Mouse (Mus musculus) embryonic fibroblast, embryonic 13.5 days (primary cell): Measurements from ENCODE around the gene Irf3.

Experiments used
- CTCF ChIP-seq: IDR thresholded peaks from 2 replicates; pipeline ENCODE4 v1.5.1; 2011; ENCODE audit warnings: mild to moderate bottlenecking, control low read depth, low read length, moderate library complexity, borderline replicate concordance; ENCODE audit not compliant: insufficient read depth
- POLR2A ChIP-seq: IDR thresholded peaks from 2 replicates; pipeline ENCODE4 v1.6.1; 2011; ENCODE audit warnings: low read depth, mild to moderate bottlenecking, control low read depth, low read length, moderate library complexity

- TF ChIP-seq CTCF = no peak
- TF ChIP-seq POLR2A = no peak
Measured at GRCm38 (mm10) chr7:45048001-45048890, 50.8 kb downstream of the Irf3 start.
